Mouse (Mus musculus): ENCODE measurements around the gene Ppara.

The Ppara gene

DNA sequence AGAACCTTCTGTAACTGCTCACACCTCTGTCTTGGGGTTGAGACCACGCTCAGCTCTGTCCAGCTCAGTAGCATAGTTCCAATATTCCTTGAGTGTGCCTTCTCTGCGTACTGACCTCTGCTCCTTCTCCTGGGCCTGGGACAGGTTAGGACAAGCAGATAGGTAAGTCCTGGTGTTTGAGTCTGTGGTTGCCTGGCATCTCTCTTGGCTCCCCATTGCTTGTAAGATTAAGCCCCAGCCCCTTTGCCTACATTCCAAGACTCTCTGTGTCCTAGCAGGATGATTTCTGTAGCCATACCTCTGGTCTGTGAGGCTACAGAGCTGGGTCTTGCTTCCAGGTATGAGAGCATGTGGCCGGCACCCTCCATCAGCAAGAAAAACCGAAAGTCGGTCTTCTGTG lies 6.6 kb upstream of the Ppara start:
- no peak for DNase-seq (ENCODE audit: extremely low read depth, low read depth)

DNA sequence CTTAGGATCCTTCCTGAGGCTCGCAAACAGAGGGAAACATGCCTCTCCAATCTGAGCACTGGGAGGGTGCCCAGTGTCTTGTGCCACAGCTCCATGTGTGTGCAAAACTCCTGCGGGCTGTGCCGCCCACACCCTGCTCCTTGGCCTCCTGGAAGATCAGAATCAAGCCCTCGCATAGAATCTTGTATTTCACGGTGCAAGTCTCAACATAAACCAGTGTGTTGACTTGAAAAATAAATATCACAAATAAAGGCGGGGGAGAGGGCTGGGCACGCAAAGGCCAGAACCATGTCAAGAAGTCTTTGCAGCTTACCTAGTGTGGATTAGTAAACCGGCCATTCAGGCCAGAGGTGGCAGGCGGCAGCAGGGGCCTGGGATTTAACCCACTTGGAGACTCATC lies 5.5 kb upstream of the Ppara start:
- no peak for DNase-seq (ENCODE audit: extremely low read depth, low read depth)

DNA sequence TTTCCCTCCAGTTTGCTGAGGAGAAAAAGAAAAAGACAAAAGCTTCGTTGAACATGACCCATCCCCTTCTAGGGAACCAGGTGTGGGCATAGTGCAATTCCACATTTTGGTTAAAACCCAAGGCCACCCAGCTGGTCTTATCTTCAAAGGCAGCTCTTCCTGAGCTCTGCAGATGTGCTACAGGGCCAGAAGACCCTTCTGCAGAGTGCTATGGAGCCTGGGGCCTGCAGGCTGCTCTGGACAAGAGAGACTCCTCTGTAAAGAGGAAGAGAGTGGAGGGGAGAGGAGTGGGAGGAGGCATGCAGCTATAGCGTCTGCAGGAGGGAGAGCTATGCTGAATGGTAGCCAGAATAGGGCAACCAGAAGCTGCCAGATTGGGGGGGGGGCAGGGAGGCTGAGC lies 4.8 kb upstream of the Ppara start:
- DNase-seq (ENCODE audit: extremely low read depth, low read depth): peak; percentile 68

DNA sequence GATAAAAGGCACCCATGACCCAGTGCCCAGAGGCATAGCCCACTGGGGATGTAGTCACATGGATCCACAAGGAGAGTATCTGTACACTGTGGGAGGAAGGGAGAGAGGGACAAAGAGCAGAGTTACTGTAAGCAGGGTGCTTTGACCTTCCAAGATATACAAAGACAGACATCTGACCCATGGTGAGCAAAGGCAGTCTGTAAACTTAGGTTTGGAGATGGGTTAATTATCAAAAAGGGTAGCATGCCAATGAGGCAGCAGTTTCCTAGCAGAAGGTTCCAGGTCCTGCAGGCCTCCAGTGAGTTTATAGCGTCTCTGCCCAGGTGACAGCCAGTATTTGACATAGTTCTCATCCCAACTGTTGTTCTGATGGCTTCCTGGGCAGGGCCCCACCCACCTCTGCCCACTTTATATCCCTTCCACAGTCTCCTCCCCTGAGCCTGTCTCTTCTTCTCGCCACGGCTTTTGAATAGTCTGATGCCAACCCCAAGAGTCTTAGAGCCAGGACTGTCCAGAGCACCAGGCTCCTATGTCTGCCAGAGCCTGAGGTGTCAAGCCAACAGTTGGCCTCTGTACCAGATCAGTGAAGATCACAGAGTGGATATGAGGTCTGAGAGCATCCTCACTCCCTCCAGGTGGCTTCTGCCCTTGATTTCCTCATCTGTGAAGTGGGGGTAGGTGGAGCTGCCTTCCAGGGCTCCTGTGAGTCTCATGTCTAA lies 2.7 kb upstream of the Ppara start:
- DNase-seq (ENCODE audit: extremely low read depth, low read depth): no peak

DNA sequence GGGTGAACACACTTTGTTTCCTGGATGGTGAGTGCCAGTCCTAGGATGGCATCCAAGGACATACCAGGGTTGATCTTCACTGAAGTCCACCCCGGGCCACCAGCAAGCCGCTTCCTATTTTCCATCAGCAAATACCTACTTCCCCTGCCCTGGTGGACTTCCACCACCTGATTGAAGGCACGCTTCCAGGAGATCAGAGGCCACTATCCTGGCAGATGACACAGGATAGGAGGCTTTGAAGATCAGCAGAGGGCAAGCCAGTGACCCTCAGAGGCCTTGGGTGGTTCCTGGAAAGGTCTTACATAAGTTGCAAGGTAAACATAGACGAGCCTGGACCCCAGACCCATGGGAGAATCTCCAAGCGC lies 2.2 kb upstream of the Ppara start:
- DNase-seq (ENCODE audit: extremely low read depth, low read depth): no peak

DNA sequence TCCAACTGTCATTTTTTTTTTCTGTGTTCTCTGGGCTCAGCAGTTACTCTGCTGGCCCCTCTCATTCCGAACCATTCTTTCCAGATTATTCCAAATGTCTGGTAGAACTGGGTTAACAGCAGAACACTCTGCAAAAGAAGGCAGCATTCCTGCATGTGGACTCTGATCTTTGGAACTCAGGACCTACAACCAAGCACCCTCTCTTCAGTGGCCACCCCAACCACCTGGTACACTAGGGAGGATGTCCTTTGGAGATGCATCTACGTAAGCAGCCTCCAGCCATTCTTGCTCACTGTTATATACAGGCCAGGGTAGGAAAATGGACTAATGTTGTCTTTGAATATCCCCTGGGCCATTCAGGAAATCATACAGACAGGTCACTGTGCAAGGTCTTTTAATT lies 1.1 kb upstream of the Ppara start:
- no peak for DNase-seq (ENCODE audit: extremely low read depth, low read depth)

DNA sequence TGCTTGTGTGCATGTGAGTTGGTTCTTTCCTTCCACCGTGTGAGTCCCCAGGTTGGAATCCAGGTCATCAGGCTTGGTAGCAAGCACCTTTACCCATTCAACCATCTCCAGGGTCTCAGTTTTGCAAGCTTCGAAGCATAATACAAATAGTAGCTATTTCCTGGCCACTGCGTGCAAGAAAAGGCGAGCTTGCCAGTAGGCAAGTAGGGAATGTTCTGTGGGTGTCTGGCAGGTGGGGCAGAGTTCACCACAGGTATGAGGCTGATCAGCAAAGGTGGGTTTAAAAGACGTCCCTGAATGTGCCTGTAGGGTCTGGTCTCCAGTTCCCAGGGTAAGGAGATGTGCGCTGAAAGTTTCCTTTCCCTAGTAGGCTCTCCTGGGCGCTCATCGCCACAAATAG lies 635 bp upstream of the Ppara start:
- DNase-seq (ENCODE audit: extremely low read depth, low read depth): no peak

DNA sequence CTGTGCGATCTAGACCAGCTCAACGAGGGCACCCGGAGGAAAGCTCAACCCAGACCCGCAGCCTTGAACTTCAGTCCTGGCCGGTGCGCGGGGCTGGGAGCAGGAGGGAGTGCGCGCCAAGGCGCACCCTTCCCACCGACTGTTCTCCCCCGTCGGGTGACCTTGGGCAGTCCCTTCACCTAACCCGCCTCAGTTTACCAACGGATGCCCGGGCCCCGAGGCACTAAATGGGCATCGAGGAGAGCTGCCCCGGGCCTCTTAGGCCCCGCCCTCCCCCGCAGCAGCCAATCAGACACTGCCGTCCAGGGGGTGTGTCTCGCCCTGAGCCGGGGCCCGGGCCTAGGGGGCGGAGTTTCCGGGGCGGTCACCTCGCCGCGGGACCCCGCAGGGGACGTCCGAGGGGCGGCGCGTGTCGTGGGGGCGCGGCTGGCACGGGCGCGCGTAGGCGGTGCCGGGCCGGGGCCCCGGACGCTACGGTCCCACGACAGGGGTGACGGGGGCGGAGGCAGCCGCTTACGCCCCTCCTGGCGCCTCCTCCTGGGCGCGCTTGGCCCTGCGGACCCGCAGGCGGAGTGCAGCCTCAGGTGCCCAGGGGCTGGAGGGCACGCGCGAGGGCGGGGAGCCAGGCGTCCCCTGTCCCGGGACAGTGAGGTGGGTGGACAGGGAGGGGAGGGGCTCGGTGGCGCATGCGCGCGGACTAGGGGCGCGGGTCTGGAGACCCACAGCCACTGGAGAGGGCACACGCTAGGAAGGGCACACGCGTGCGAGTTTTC lies 466 bp downstream of the Ppara start:
- DNase-seq (ENCODE audit: extremely low read depth, low read depth): peak; percentile 56

DNA sequence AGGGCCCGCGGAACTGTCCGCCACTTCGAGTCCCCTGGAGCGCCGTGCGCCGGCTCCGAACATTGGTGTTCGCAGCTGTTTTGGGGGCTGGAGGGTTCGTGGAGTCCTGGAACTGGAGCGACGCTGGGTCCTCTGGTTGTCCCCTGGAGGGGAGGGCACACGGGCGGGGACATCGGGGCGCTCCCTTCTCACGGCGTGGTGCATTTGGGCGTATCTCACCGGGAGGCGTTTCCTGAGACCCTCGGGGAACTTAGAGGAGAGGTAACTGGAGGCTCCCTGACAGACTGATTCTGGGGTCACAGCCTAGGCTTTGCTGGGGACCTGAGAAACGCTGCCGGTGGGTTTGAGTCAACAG lies 1.0 kb downstream of the Ppara start:
- no peak for DNase-seq (ENCODE audit: extremely low read depth, low read depth)

DNA sequence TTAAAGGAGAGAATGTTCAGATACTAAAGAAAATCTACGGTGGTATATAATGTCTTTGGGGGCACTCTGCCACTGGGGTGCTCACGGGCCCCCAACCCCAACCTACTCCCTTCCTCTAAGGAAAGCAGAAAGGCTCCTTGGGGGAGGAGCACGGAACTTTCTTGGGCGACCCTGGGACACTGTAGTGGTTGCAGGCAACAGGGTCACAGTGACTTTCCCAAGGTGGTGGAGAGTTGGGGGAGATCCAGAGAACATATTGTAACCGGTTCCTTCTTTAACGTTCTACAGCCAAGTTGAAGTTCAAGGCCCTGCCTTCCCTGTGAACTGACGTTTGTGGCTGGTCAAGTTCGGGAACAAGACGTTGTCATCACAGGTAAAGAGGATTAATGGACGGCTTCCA lies 1.7 kb downstream of the Ppara start:
- DNase-seq (ENCODE audit: extremely low read depth, low read depth): no peak

DNA sequence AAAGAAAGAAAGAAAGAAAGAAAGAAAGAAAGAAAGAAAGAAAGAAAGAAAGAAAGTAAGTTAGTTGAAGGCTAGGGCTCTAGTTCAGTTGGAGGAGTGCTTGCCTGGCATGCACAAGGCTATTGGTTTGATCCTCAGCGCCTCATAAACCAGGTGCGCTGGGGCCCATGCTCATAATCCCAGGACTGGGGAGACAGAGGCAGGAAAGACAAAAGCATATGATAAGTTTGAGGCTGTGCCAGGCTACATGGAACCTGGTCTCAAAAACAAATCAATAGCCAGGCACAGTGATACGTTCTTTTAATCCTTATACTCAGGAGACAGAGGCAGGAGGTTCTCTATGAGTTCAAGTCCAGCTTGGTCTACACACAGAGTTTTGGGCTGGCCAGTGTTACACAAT lies 3.6 kb downstream of the Ppara start:
- no peak for DNase-seq (ENCODE audit: extremely low read depth, low read depth)

DNA sequence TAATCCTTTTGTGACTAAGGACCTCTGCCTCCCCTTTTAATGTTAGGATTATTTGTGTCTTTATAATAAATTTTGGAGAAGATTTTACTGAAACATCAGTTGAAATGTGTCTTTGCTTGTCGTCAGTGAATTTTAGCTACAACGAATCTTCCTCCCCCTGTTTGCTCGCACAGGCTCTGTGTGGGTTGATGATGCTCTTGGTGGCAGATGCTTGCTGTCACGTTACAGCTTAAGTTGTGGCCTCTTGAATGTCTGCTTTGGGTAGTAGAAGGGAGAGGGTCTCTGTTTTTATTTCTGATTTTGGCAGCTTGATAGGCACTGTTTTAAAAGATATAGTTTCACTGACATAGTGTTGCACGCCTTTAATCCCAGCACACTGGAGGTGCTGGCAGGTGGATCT lies 4.2 kb downstream of the Ppara start:
- DNase-seq (ENCODE audit: extremely low read depth, low read depth): no peak

DNA sequence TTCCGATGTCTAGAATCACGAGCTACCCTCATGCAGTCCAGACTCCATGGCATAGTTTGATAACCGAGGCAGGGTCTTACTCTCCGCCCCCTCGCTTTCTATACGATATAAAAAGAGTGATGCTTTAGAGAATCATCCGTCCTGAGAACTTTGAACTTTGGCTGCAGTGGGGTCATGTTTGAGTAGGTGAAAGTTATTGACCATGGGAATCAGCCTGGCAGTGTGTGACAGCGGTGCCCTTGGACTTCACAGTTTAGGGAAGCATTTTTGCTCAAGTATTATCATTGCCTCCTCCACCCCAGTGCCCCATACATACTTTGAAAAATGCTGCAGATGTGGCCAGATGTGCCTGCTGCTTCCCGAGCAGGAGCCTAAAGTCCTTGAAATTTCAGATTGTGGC lies 7.8 kb downstream of the Ppara start:
- no peak for DNase-seq (ENCODE audit: extremely low read depth, low read depth)

DNA sequence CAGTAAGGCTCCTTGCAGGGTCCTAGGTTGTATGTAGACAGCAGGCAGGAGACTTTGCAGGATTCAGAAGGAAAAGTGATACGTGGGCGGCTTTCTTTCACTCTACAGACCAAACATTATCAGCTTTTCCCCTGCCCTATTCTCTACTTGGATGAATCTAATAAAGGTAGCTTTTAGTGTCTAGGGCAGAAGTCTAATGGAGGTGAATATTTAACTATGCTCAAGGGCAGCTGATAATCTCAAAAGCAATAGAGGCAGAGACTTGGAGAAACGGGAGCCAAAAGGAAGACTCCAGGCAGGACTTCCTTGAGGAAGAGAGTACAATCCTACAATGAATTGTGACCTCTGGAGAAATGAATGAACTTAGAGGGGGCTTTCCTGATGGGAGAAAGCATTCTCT lies 9.2 kb downstream of the Ppara start:
- no peak for DNase-seq (ENCODE audit: extremely low read depth, low read depth)

DNA sequence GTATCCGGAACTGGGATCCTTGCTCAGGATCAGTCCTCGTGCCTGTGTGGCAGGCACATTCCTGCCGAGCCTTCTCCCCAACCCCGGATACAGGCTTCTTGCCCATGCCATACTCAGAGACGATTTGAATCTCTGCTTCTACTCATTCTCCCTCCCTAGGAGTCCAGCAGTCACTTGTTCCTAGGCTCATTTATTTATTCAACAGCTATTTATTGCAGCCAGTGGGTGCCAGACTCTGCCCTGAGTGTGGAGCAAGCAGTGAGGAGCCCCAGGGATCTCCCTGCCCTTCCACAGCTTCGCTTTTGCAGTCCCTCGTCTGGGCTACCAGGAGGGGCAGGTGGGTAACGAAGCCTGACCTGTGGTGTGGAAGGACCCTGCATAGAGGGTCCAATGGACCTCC lies 11.4 kb downstream of the Ppara start:
- DNase-seq (ENCODE audit: extremely low read depth, low read depth): no peak

DNA sequence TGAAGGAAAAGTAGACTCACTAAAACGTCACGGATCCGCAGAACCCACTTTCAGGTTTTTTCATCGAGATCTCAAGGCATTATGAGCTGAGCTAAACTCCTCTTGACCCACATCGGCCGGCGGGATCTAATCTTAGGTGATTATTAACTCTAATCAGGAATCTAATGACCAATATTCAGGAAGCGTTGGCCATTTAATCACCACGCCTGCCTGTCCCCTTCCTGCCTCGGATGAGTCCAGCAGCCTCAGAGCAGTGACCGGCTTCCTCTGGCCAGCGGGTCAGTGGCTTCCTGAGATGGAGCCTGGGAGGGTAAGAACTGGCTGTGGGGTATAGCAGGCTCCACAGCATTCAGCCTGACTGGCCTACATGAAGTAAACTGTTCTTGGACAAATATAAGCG lies 11.9 kb downstream of the Ppara start:
- DNase-seq (ENCODE audit: extremely low read depth, low read depth): no peak

DNA sequence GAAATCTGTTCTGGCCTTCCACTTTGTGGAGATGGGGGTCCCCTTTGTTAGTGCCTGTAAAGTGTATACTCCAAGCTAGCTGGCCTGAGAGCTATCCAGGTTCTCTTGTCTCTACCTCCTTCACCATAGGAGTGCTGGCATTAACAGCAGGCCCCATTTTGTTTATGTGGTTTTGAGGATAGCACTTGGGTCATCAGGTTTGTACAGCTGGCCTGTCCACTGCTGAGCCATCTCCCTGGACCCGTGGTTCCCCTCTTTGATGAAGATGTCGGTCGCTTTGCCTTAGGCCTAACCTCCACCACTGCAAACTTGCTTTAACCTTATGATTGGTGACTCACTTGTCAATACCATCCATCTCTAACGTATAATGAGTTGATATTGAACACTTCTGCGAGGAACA lies 13.2 kb downstream of the Ppara start:
- DNase-seq (ENCODE audit: extremely low read depth, low read depth): no peak

DNA sequence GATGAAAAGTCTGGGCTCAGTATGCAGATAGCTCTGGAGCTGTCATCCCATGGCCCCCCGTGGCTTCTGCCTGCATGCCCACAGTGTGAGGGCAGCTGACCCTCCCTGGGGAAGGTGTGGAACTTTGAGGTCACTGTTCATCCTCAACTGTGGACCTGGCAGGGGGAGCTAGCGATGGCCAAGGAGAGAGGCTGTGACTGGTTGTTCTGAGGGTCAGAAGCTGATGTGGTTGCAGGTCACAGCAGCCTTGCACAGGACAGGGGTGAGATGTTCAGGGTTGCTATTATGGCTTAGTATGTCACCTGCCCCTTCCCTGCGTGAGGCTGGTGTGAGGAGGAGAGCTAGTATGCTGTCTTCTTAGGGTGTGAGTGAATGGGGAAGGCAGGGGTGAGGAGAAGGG lies 13.7 kb downstream of the Ppara start:
- DNase-seq (ENCODE audit: extremely low read depth, low read depth): no peak

DNA sequence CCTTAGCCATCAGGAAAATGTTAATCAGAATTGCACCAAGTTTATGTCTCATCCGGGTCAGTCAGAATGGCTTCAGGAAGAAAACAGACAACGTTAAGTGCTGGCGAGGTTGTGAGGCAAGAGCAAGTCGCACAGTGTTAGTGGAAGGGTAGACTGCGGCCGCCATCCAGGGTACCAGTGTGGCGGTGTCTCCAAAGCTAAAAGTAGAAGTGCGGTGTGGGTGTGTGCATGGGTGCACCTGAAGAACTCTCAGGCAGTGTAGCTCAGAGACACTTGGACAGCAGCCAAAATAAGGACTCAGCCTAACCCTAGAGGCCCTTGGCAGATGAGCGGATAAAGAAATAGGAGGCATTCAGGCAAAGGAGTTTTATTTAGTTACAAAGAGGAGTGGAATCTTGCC lies 14.4 kb downstream of the Ppara start:
- no peak for DNase-seq (ENCODE audit: extremely low read depth, low read depth)

DNA sequence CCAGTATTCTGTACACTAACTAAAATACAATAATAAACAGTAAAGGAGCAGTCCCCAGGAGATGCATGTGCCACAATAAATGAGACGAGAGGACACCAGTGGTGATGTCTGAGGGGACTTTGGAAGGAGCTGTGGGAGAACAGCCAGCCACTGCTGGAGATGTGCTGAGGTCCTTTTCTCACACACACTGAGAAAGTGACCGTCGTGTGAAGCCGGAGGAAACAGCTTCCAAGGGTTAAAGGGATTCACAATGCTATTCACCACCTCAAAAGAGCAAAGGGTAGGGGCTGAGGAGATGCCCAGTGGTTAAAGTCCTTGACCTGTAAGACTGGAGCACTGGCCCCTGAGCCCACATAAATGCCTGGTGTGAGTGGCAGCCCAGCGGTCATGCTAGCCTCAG lies 15.3 kb downstream of the Ppara start:
- no peak for DNase-seq (ENCODE audit: extremely low read depth, low read depth)

DNA sequence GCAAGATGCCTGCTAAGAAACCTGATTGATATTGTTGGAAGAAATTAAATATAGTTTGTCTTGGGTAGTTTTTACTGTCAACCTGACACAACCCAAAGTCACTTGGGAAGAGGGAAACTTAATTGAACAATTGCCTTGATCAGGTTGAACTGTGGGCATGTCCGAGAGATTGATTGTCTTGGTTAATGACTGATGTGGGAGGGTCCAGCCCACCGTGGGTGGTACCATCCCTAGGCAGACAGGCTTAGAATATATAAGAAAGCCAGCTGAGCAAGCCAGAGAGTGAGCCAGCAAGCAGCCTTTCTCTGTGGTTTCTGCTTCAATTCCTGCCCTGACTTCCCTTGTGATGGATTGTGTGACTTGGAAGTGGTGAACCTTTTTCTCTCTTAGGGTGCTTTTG lies 17.9 kb downstream of the Ppara start:
- DNase-seq (ENCODE audit: extremely low read depth, low read depth): no peak

DNA sequence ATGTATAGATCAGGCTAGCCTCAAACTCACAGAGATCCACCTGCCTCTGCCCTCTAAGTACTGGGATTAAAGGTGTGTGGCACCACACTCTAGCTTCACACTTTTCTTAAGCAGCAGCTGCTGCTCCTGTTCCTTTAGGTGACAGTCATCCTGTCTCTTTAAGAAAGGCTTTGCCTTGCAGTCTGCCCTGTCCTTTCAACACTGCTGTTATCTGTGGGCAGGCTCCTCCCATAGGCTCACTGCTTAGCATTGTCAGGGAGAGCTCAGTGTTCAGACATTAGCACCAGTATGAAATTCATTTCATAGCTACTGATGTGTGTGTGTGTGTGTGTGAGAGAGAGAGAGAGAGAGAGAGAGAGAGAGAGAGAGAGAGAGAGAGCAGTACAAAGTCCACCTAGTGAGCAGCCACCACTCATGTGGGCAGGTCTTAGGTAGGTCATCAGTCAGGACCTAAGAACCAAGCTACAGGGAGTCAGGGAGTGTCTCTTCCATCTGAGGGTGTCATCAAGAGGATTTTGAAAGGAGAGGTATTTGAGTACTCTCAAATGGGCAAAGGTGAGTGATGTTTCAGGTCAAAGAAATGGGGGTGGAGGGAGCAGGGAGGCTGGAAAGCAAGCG lies 19.4 kb downstream of the Ppara start:
- no peak for DNase-seq (ENCODE audit: extremely low read depth, low read depth)

DNA sequence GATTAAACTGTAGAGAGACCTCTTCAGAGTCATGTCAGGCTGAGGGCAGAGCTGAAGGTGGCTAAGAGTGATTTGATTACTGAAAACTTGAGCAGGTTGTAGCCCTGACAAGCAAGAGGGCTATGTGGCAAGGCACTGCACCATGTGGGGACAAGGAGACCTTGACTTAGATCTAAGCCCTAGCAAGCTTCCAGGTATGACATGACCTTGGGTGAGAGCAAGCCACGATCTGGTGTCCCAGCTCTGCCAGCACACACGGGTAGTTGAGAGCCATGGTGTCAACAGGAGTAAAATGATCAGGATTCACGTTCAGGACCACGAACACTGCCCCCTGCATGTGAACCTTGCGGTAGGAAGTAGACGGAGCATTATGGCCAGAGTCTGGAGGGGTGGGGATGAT lies 20.4 kb downstream of the Ppara start:
- DNase-seq (ENCODE audit: extremely low read depth, low read depth): no peak
